Mouse (Mus musculus) gastrocnemius, adult 8-10 months (tissue): ENCODE measurements at regions not wholly inside any gene's neighbourhood (a gene's known extent, or its start where the extent isn't known, plus 50 kb on each side); places are given as distances from the start of the nearest gene placed in this dataset.

Source experiments
- DNase-seq, 2 experiments: peaks; one replicate each; pipeline ENCODE4 v3.0.0; 2022; ENCODE audit warnings: low spot score in 2 of 2

- DNase-seq: no peak
Measured at GRCm38 (mm10) chr8:6583337-6584096, 1478.4 kb upstream of the Slc10a2 start.

- DNase-seq: no peak
Measured at GRCm38 (mm10) chr8:6582732-6583131, 1477.6 kb upstream of the Slc10a2 start.

GRCm38 (mm10) chr8:6577868-6578634 lies 1472.9 kb upstream of the Slc10a2 start:
- no peak for DNase-seq

- no peak for DNase-seq
Measured at GRCm38 (mm10) chr8:6575241-6575640, 1470.1 kb upstream of the Slc10a2 start.

- DNase-seq: no peak
Measured at GRCm38 (mm10) chr8:6573492-6573891, 1468.3 kb upstream of the Slc10a2 start.

- peak; percentile 12 for DNase-seq
Measured at GRCm38 (mm10) chr8:6572066-6572665, 1467.0 kb upstream of the Slc10a2 start.

GRCm38 (mm10) chr8:6550965-6551364 lies 1445.8 kb upstream of the Slc10a2 start:
- no peak for DNase-seq

- DNase-seq: no peak
Measured at GRCm38 (mm10) chr8:6527171-6527570, 1422.0 kb upstream of the Slc10a2 start.

GRCm38 (mm10) chr8:6515882-6516682 lies 1410.9 kb upstream of the Slc10a2 start:
- DNase-seq: no peak

- no peak for DNase-seq
Measured at GRCm38 (mm10) chr8:6492453-6492852, 1387.3 kb upstream of the Slc10a2 start.

GRCm38 (mm10) chr8:6481966-6482365 lies 1376.8 kb upstream of the Slc10a2 start:
- no peak for DNase-seq

- DNase-seq: no peak
Measured at GRCm38 (mm10) chr8:6471089-6471488, 1365.9 kb upstream of the Slc10a2 start.

GRCm38 (mm10) chr8:6456553-6457180 lies 1351.5 kb upstream of the Slc10a2 start:
- DNase-seq: no peak

- no peak for DNase-seq
Measured at GRCm38 (mm10) chr8:6448301-6448700, 1343.2 kb upstream of the Slc10a2 start.

- no peak for DNase-seq
Measured at GRCm38 (mm10) chr8:6439069-6439468, 1333.9 kb upstream of the Slc10a2 start.
